8 mouse cellular contexts compared by ENCODE assay signal in genomic region chr5:23418147-23418781, GRCm38 (mm10). TPM values are rescaled to one million over a fixed set of nuclear protein-coding genes. Genes with fewer than 3 reads are reported as not detected.
A peak's percentile ranks its signal among the peaks of the same experiment; 100 is the strongest.
DNase-seq lines count a peak whose midpoint lies in the region; ATAC-seq and TF ChIP-seq lines count a peak whose summit lies in the region.

No protein-coding gene starts in this region.

- TF ChIP-seq POLR2A in bone marrow, adult 2 months (IDR thresholded peaks at IDR 0.05; ENCODE audit: borderline replicate concordance, control insufficient read depth, low read depth, low read length): peak; percentile 98
- peak; percentile 76 for TF ChIP-seq POLR2A in embryonic fibroblast, embryonic 13.5 days (IDR thresholded peaks at IDR 0.05; ENCODE audit: low read depth, low read length)

- WGBS in bone marrow, adult 2 months: under 1% methylated on average over 40 of the region's 40 CpGs
- under 1% methylated on average over 40 of the region's 40 CpGs for WGBS in heart, embryonic 10.5 days
- under 1% methylated on average over 40 of the region's 40 CpGs for whole genome bisulfite sequencing in kidney, embryonic 15.5 days

- peak overlapping the region; percentile 65 for H3K9ac ChIP-seq in kidney, embryonic 15.5 days

- DNase-seq in 416B (ENCODE audit: low read depth): peak; percentile 88
- peak; percentile 94 for DNase-seq in heart, embryonic 10.5 days (ENCODE audit: low spot score)
- peak; percentile 90 for DNase-seq in liver
- peak; percentile 76 to 92 for DNase-seq in monocyte, adult 2 months (ENCODE audit: low read depth in 1 of 2, low spot score in 2 of 2)
- DNase-seq in spleen, postnatal 14 days (ENCODE audit: low spot score in 2 of 2): peak; percentile 76 to 82

- H3K27ac ChIP-seq in bone marrow, adult 2 months (ENCODE audit: control insufficient read depth, insufficient read depth, low read depth, low read length, poor library complexity): peak overlapping the region; percentile 98
- peak overlapping the region; percentile 97 for H3K27ac ChIP-seq in embryonic fibroblast, embryonic 13.5 days (ENCODE audit: insufficient read depth, low read length)
- peak overlapping the region; percentile 88 for H3K27ac ChIP-seq in heart, embryonic 10.5 days
- peak overlapping the region; percentile 97 for H3K27ac ChIP-seq in kidney, embryonic 15.5 days

- H3K27me3 ChIP-seq in heart, embryonic 10.5 days (ENCODE audit: insufficient read depth, poor library complexity, severe bottlenecking): no peaks in the 10 kb centered on the region
- H3K27me3 ChIP-seq in kidney, embryonic 15.5 days: no peaks in the 10 kb centered on the region

- H3K4me1 ChIP-seq in bone marrow, adult 2 months (ENCODE audit: control insufficient read depth, insufficient read depth, low read length): peaks cover 1% of the 10 kb centered on the region; the same call in 1 of the 2 replicates
- H3K4me1 ChIP-seq in embryonic fibroblast, embryonic 13.5 days (ENCODE audit: control insufficient read depth, insufficient read depth, low read length): peaks cover 25% of the 10 kb centered on the region
- H3K4me1 ChIP-seq in heart, embryonic 10.5 days: peaks cover 64% of the 10 kb centered on the region
- H3K4me1 ChIP-seq in kidney, embryonic 15.5 days: peaks cover 70% of the 10 kb centered on the region

- H3K4me3 ChIP-seq in bone marrow, adult 2 months (replicated peaks; ENCODE audit: control insufficient read depth, low read depth, low read length): peak overlapping the region; percentile 74
- H3K4me3 ChIP-seq in embryonic fibroblast, embryonic 13.5 days (ENCODE audit: insufficient read depth, low read length): peak overlapping the region; percentile 58
- peak overlapping the region; percentile 71 for H3K4me3 ChIP-seq in heart, embryonic 10.5 days
- peak overlapping the region; percentile 65 for H3K4me3 ChIP-seq in kidney, embryonic 15.5 days (replicated peaks)

- no peak for TF ChIP-seq CTCF in bone marrow, adult 2 months (IDR thresholded peaks at IDR 0.05; ENCODE audit: control insufficient read depth, insufficient read depth, low read length)
- no peak for TF ChIP-seq CTCF in embryonic fibroblast, embryonic 13.5 days (IDR thresholded peaks at IDR 0.05; ENCODE audit: borderline replicate concordance, insufficient read depth, low read length)

- H3K9me3 ChIP-seq in heart, embryonic 10.5 days: no peaks in the 10 kb centered on the region
- H3K9me3 ChIP-seq in kidney, embryonic 15.5 days (replicated peaks): no peaks in the 10 kb centered on the region

- H3K4me2 ChIP-seq in kidney, embryonic 15.5 days: peak overlapping the region; percentile 71

- peak; percentile 80 for ATAC-seq in kidney, embryonic 15.5 days (replicated peaks; ENCODE audit: low FRiP score)

- H3K36me3 ChIP-seq in heart, embryonic 10.5 days: peaks cover 16% of the 10 kb centered on the region
- peaks cover 7% of the 10 kb centered on the region; the same call in 1 of the 2 replicates for H3K36me3 ChIP-seq in kidney, embryonic 15.5 days

RNA-seq across cellular contexts. Expression of gene Kmt2e, which starts 16.0 kb away (rescaled TPM):
- 24.6 and 68.7 TPM in 2 replicates for polyA plus RNA-seq in bone marrow, adult 2 months (2011; ENCODE audit: insufficient read depth, insufficient read length, low replicate concordance, missing spikeins)
- polyA plus RNA-seq in embryonic fibroblast, embryonic 13.5 days (2011; ENCODE audit: insufficient read length, low read depth, missing spikeins): 52.4 and 71.8 TPM in 2 replicates
- polyA plus RNA-seq in heart, embryonic 10.5 days (2016; fragmentation: Nextera tagmentation; extraction: Ambion mirVana): 63.2 and 69.0 TPM in 2 replicates
- 87.5 and 91.5 TPM in 2 replicates for polyA plus RNA-seq in kidney, embryonic 15.5 days (2015; fragmentation: Nextera tagmentation; extraction: Ambion mirVana)

Comparison
In these comparisons a context has a peak if more than half of its experiments do, and no peak if none do; other contexts are left out.
1. Peak in every context shown above with its lines: DNase-seq, ATAC-seq, H3K4me3 ChIP-seq and H3K27ac ChIP-seq.